Mouse (Mus musculus) testis, adult 2 months (tissue): Measurements from ENCODE around the gene Gm6020. TPM values are rescaled to one million over a fixed set of nuclear protein-coding genes. Genes with fewer than 3 reads are reported as not detected.
"Not testable (repeated sequence)": the region's sequence is repeated elsewhere in the genome, so short reads cannot be mapped to it uniquely, and the experiment has no call there.

Experiments
- H3K27ac ChIP-seq: fragments of 200-500 bp; 2 replicates; pipeline ENCODE4 v1.5.1; 2012; ENCODE audit warnings: low read depth, low read length; ENCODE audit not compliant: control insufficient read depth, insufficient read depth
- H3K27me3 ChIP-seq: fragments of 200-500 bp; 2 replicates; pipeline ENCODE4 v1.6.1; 2012; ENCODE audit warnings: mild to moderate bottlenecking, low read length, moderate library complexity; ENCODE audit not compliant: control insufficient read depth, insufficient read depth
- H3K36me3 ChIP-seq: fragments of 200-500 bp; 2 replicates; pipeline ENCODE4 v1.6.1; 2012; ENCODE audit warnings: mild to moderate bottlenecking, low read length; ENCODE audit not compliant: control insufficient read depth, insufficient read depth
- H3K4me1 ChIP-seq: fragments of 200-500 bp; 2 replicates; pipeline ENCODE4 v1.6.1; 2012; ENCODE audit warnings: low read length; ENCODE audit not compliant: control insufficient read depth, insufficient read depth
- H3K4me3 ChIP-seq: fragments of 200-500 bp; 2 replicates; pipeline ENCODE4 v1.5.1; 2012; ENCODE audit warnings: low read depth, mild to moderate bottlenecking, low read length, moderate library complexity, mixed read lengths; ENCODE audit not compliant: control insufficient read depth
- CTCF ChIP-seq: fragments of 200-500 bp; IDR thresholded peaks from 2 replicates; pipeline ENCODE4 v1.5.1; 2012; ENCODE audit warnings: low read depth, mild to moderate bottlenecking, inconsistent platforms, low read length, moderate library complexity; ENCODE audit not compliant: control insufficient read depth, insufficient read depth, insufficient replicate concordance
- POLR2A ChIP-seq: fragments of 200-500 bp; IDR thresholded peaks from 2 replicates; pipeline ENCODE4 v1.6.1; 2012; ENCODE audit warnings: low read depth, mild to moderate bottlenecking, inconsistent platforms, low read length, moderate library complexity; ENCODE audit not compliant: control insufficient read depth
- polyA plus RNA-seq: library from polyadenylated mRNA; depleted of rRNA; stranded (reverse); fragments of >200 nt; gene quantifications from 2 replicates; pipeline ENCODE4 v1.2.3, GENCODE M21; 2012

Gene Gm6020
- polyA plus RNA-seq, 1 experiment = not detected

- TF ChIP-seq CTCF (no peak; the same call in 1 of the 2 replicates), POLR2A (no peak)
- no peak overlapping the region for H3K27ac ChIP-seq
- H3K4me3 ChIP-seq = no peak overlapping the region
These were observed 15.6 kb downstream of the Gm6020 start for GRCm38 (mm10) chr19:61199316-61199715.

GRCm38 (mm10) chr19:61199836-61200235 lies 16.1 kb downstream of the Gm6020 start:
- Histone ChIP-seq H3K4me3 (no peak overlapping the region), H3K27ac (no peak overlapping the region), H3K27me3 (no peaks in the 10 kb centered on the region), H3K36me3 (no peaks in the 10 kb centered on the region), H3K4me1 (peaks cover 3% of the 10 kb centered on the region; the same call in 1 of the 2 replicates)
- TF ChIP-seq POLR2A (no peak), CTCF (no peak)

More at GRCm38 (mm10) chr19:61199316-61199715, 15.6 kb downstream of the Gm6020 start:
- H3K36me3 ChIP-seq = no peaks in the 10 kb centered on the region
- peaks cover 3% of the 10 kb centered on the region; the same call in 1 of the 2 replicates for H3K4me1 ChIP-seq
- no peaks in the 10 kb centered on the region for H3K27me3 ChIP-seq

DNA sequence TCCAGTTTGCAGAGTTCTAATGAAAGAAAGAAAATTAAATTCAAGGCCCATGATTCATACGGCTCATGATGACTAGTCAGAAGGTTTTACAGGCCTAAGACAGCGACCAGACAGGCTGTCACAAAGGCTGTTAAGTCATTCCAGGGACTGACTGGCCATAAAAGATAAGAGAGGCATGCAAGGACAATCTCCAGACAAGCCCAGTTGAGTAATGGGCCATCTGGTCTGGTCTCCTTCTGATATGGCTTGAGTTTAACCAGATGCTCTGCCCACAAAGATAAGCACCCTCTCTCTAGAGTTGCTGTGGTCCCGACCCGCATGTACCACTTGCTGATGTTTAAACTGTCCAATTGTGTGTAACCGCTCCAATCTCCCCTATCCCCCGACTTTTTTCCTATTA lies 23.8 kb downstream of the Gm6020 start:
- not testable (repeated sequence) for H3K27ac ChIP-seq, H3K27me3 ChIP-seq, H3K4me3 ChIP-seq, H3K4me1 ChIP-seq, H3K36me3 ChIP-seq

DNA sequence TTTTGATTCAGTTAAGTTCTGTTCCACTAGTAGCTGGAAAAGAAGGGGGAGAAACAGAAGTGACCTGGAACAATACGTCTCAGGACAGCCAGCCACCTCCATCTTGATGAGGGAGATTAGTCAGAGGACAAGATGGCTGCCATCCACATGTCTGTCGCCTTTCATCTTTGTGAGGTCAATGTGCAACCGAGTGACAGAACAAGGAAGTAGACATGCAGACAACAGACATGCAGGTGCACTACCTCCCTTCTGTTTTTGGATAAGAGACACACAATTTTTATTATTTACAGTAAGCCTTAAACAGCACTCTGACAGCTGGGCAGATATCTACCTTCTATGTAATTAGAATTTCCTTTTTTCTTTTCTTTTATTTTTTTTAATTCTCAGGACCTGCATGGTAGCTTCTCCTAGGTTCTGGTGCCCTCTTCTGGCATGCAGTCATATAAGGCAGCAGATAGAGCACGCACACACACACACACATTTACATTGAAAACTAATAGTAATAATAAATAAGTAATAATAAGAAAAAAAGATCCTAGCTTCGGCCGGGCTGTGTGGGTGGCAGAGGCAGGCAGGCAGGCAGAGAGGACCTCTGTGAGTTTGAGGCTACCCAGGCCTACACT lies 40.1 kb downstream of the Gm6020 start:
- Histone ChIP-seq H3K4me1 (peaks cover 15% of the 10 kb centered on the region), H3K27ac (no peak overlapping the region), H3K36me3 (no peaks in the 10 kb centered on the region), H3K4me3 (no peak overlapping the region), H3K27me3 (no peaks in the 10 kb centered on the region)
- TF ChIP-seq CTCF = no peak
- no peak for TF ChIP-seq POLR2A

DNA sequence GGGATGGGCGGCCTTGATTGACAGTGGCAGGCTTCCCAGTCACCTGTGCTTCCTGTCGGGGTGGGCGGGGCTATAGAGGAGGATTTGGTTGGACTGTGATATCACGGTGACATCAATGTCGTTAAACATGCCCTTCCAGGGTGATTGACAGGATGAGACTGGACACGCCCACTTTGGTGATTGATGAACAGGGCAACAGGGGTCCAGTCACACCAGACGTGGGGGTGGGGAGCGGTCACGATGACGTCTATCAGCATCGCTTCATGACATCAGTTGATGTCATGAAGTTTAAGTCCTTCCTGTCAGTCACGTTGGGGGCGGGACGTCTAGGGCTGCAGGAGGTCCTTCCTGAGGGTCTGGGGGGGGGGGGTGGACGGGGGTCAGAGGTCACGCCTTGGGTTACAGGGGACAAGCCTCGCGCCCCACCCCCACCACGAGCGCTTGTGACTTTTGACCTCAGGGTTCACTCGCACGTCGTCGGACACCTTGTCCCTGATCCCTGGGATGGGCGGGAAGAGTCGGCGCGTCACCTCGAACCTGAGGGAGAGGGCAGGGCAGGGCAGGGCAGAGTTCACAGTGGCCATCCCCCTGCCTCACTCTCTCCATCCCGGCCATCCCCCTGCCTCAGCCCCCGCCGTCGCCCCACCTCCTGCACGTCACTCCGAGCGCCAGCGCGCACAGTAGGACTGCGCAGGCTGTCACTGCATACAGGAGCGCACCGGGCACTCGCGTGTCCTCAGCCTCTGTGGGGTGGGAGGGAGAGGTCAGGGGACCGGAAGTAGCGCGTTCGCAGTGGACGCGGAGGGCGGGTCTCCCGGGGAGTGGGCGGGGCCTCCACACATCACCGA lies 41.2 kb downstream of the Gm6020 start:
- no peak for TF ChIP-seq CTCF
- peak; percentile 51 for TF ChIP-seq POLR2A
- Histone ChIP-seq H3K4me3 (peak overlapping the region; percentile 73), H3K4me1 (peaks cover 15% of the 10 kb centered on the region), H3K27me3 (no peaks in the 10 kb centered on the region), H3K36me3 (no peaks in the 10 kb centered on the region), H3K27ac (no peak overlapping the region; the same call in 1 of the 2 replicates)

DNA sequence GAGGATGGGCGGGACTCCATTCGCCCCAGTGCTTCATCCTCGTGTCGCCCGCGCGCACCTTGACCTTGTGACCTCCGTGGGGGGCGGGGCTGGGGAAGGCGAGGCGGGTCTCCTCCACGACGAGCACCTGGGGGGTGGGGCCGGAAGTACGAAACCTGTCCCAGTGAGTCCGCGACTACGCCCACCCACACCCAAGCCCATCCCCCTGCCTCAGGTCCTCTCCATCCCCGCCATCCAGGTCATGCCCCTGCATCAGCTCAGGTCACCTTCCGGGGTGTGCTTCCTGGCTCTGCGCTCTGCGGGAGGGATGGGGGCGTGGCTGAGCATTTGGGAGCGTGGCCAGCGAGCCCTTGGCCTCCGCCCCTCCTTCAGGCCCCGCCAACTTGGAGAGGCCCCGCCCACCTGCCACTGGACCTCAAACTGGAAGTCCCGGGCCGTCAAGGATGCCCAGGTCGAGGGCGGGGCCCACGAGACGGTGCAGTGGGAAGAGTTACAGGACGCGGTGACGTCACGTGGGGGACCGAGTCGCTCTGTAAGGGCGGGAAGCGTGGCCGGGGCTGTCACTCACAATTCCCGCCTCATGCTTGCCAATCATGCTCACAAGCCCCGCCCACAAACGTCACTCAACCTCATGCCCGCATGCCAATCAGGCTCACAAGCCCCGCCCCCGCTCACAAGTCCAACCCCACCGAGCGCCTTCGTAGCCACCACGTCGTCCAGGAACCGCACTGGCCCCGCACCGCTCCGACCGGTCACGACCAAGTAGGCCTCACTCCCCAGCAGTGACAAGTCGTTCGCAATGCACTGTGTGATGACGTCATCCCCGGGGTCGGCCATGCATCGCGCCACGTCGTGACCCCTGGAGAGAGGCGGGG lies 42.1 kb downstream of the Gm6020 start:
- Histone ChIP-seq H3K36me3 (no peaks in the 10 kb centered on the region), H3K27me3 (no peaks in the 10 kb centered on the region), H3K4me1 (peaks cover 15% of the 10 kb centered on the region), H3K27ac (peak overlapping the region; percentile 62), H3K4me3 (peak overlapping the region; percentile 73)
- no peak for TF ChIP-seq CTCF
- TF ChIP-seq POLR2A = no peak

GRCm38 (mm10) chr19:61226401-61226927 lies 42.8 kb downstream of the Gm6020 start:
- peaks cover 15% of the 10 kb centered on the region for H3K4me1 ChIP-seq
- no peaks in the 10 kb centered on the region for H3K36me3 ChIP-seq
- peak overlapping the region; percentile 73 for H3K4me3 ChIP-seq
- H3K27me3 ChIP-seq = no peaks in the 10 kb centered on the region
- TF ChIP-seq POLR2A = no peak
- no peak for TF ChIP-seq CTCF
- H3K27ac ChIP-seq = peak overlapping the region; percentile 50
